In the genomic region with DNA sequence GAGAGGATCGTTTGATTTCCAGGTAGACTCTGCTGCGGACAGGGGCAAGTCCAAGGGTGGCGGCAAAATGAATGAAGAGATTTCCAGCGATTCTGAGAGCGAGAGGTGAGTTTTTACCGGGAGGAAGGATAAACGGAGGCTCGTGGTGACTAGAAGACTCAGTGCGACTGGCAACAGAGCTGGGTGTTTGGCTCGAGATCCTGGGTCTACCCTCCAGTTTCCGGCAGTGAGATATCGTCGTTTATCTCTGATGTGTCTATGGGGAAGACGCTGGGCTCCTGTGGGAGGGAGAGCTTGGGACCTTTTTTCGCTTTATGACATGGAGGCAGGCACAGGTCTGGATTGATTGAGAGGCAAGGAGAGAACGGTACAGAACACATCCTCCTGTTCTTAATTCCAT, we compare ENCODE assay signal across 8 mouse cellular contexts. TPM values are rescaled to one million over a fixed set of nuclear protein-coding genes. Genes with fewer than 3 reads are reported as not detected.
DNase-seq lines count a peak whose midpoint lies in the region; ATAC-seq lines count a peak whose summit lies in the region.

No protein-coding gene starts in this region.

- no peaks in the 10 kb centered on the region for H3K9me3 ChIP-seq in hindbrain, embryonic 10.5 days

- DNase-seq in cerebellum, adult 9-10 months = peak; percentile 33
- no peak for DNase-seq in cerebellum, postnatal 14 days
- DNase-seq in right cerebral cortex, postnatal 4 days = peak; percentile 3
- no peak for DNase-seq in right cerebral cortex, adult 18-20 months
- DNase-seq in hindbrain, embryonic 10.5 days (ENCODE audit: low spot score) = no peak
- DNase-seq in lung, postnatal 10 days = peak; percentile 3

- no peak for ATAC-seq in megakaryocyte progenitor cell, adult 5-6 weeks (replicated peaks; ENCODE audit: poor library complexity)
- no peak for ATAC-seq in erythroid progenitor cell, adult 5-6 weeks (replicated peaks; ENCODE audit: low FRiP score, poor library complexity, severe bottlenecking)

- 8% methylated on average over 16 of the region's 16 CpGs for WGBS in hindbrain, embryonic 10.5 days

- peaks cover 2% of the 10 kb centered on the region; the same call in 1 of the 2 replicates for H3K27me3 ChIP-seq in hindbrain, embryonic 10.5 days (ENCODE audit: insufficient read depth, poor library complexity, severe bottlenecking)

- peak overlapping the region; percentile 83 for H3K4me3 ChIP-seq in hindbrain, embryonic 10.5 days

- H3K4me1 ChIP-seq in hindbrain, embryonic 10.5 days (replicated peaks) = peaks cover 64% of the 10 kb centered on the region

- peak overlapping the region; percentile 80 for H3K27ac ChIP-seq in hindbrain, embryonic 10.5 days

- peaks cover 34% of the 10 kb centered on the region for H3K36me3 ChIP-seq in hindbrain, embryonic 10.5 days

RNA-seq across cellular contexts. Expression of a gene that starts 0.9 kb away (rescaled TPM):
- polyA plus RNA-seq in hindbrain, embryonic 10.5 days (2016; fragmentation: Nextera tagmentation; extraction: Ambion mirVana) = 1.6 and 1.8 TPM in 2 replicates
- 5.9 and 7.0 TPM in 2 replicates for total RNA-seq in megakaryocyte progenitor cell, adult 5-6 weeks (2015)
- 8.0 and 12.1 TPM in 2 replicates for total RNA-seq in megakaryocyte progenitor cell, adult 5-6 weeks (2017)
- 3.2 and 4.2 TPM in 2 replicates for total RNA-seq in erythroid progenitor cell, adult 5-6 weeks (2015; ENCODE audit: low replicate concordance)
- 2.3 and 3.3 TPM in 2 replicates for total RNA-seq in erythroid progenitor cell, adult 5-6 weeks (2017; ENCODE audit: low replicate concordance)

RNA-seq across cellular contexts. Expression of a gene that starts 1.9 kb away (rescaled TPM):
- 64.1 and 76.2 TPM in 2 replicates for polyA plus RNA-seq in hindbrain, embryonic 10.5 days (2016; fragmentation: Nextera tagmentation; extraction: Ambion mirVana)
- total RNA-seq in megakaryocyte progenitor cell, adult 5-6 weeks (2015) = 18.9 and 21.3 TPM in 2 replicates
- 45.2 and 50.1 TPM in 2 replicates for total RNA-seq in megakaryocyte progenitor cell, adult 5-6 weeks (2017)
- not detected in 2 replicates for total RNA-seq in erythroid progenitor cell, adult 5-6 weeks (2015; ENCODE audit: low replicate concordance)
- 1.3 and 3.9 TPM in 2 replicates for total RNA-seq in erythroid progenitor cell, adult 5-6 weeks (2017; ENCODE audit: low replicate concordance)

RNA-seq across cellular contexts. Expression of a gene that starts 11.9 kb away (rescaled TPM):
- polyA plus RNA-seq in hindbrain, embryonic 10.5 days (2016; fragmentation: Nextera tagmentation; extraction: Ambion mirVana) = 0.10 and 0.17 TPM in 2 replicates
- total RNA-seq in megakaryocyte progenitor cell, adult 5-6 weeks (2015) = not detected in 2 replicates
- not detected in 2 replicates for total RNA-seq in megakaryocyte progenitor cell, adult 5-6 weeks (2017)
- not detected in 2 replicates for total RNA-seq in erythroid progenitor cell, adult 5-6 weeks (2015; ENCODE audit: low replicate concordance)
- not detected in 2 replicates for total RNA-seq in erythroid progenitor cell, adult 5-6 weeks (2017; ENCODE audit: low replicate concordance)

RNA-seq across cellular contexts. Expression of a gene that starts 22.1 kb away (rescaled TPM):
- polyA plus RNA-seq in hindbrain, embryonic 10.5 days (2016; fragmentation: Nextera tagmentation; extraction: Ambion mirVana) = not detected in 2 replicates
- total RNA-seq in megakaryocyte progenitor cell, adult 5-6 weeks (2015) = not detected in 2 replicates
- total RNA-seq in megakaryocyte progenitor cell, adult 5-6 weeks (2017) = not detected in 2 replicates
- not detected in 2 replicates for total RNA-seq in erythroid progenitor cell, adult 5-6 weeks (2015; ENCODE audit: low replicate concordance)
- not detected in 2 replicates for total RNA-seq in erythroid progenitor cell, adult 5-6 weeks (2017; ENCODE audit: low replicate concordance)

RNA-seq across cellular contexts. Expression of a gene that starts 24.6 kb away (rescaled TPM):
- polyA plus RNA-seq in hindbrain, embryonic 10.5 days (2016; fragmentation: Nextera tagmentation; extraction: Ambion mirVana) = 395 and 430 TPM in 2 replicates
- 0.91 and 1.7 TPM in 2 replicates for total RNA-seq in megakaryocyte progenitor cell, adult 5-6 weeks (2015)
- total RNA-seq in megakaryocyte progenitor cell, adult 5-6 weeks (2017) = 0.96 and 2.7 TPM in 2 replicates
- 9.2 TPM in 1 of 2 replicates, not detected in the other for total RNA-seq in erythroid progenitor cell, adult 5-6 weeks (2015; ENCODE audit: low replicate concordance)
- not detected in 2 replicates for total RNA-seq in erythroid progenitor cell, adult 5-6 weeks (2017; ENCODE audit: low replicate concordance)

Comparison
In these comparisons a context has a peak if more than half of its experiments do, and no peak if none do; other contexts are left out.
1. DNase-seq: peak in cerebellum, adult 9-10 months (single experiment), right cerebral cortex, postnatal 4 days (single experiment) and lung, postnatal 10 days (single experiment); none in cerebellum, postnatal 14 days (0 of 2), right cerebral cortex, adult 18-20 months (single experiment) and hindbrain, embryonic 10.5 days (single experiment).
2. RNA of a gene that starts 1.9 kb away (total RNA-seq): 18.9 to 50.1 TPM in megakaryocyte progenitor cell, adult 5-6 weeks; 1.3 to 3.9 TPM in erythroid progenitor cell, adult 5-6 weeks; every median in the first group is over 4 times any median in the second.